Mouse (Mus musculus): ENCODE results near the gene Zbtb16. TPM values are rescaled to one million over a fixed set of nuclear protein-coding genes. Genes with fewer than 3 reads are reported as not detected.

Zbtb16 gene
- polyA plus RNA-seq, 1 experiment from 2014 or later = 2.1 TPM

DNA sequence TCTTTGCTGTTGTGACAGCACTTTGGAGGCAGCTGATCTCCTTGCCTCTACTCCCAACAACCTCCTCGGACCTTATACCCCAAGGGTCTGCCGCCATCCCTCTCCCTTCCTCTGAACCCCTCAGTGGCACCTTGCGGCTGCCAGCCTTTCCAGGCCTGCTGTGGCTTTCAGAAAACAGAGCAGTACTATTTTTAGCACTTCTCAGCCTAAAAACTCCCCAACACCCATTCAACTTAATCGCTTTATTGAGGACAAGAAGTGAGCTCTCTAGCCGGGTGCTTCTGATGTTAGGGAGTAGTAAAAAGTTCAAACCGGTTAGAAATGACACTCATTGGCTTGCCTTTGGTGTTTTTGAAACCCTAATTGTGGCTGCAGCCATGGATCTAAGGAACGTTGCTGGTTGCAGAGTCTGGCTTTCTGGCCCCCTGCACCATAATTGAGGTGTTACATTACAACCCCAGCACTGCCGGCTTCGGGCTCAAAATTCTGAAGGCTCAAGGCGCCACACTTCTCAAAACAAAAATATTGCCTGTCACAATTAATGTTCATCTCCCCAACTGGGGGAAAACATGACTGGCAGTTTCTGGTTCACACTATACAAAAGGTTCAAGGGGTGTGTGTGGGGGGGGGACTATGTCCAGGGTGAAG is 107.8 kb downstream of the Zbtb16 start:
- no peak for ATAC-seq (replicated peaks; ENCODE audit: low FRiP score)
- WGBS = 17% methylated on average over 10 of the region's 10 CpGs

GRCm38 (mm10) chr9:48726341-48726740 is 109.7 kb downstream of the Zbtb16 start:
- 86% methylated on average over 8 of the region's 8 CpGs for WGBS
- Histone ChIP-seq H3K9me3 (replicated peaks) (no peaks in the 10 kb centered on the region), H3K4me1 (peaks cover 31% of the 10 kb centered on the region), H3K36me3 (no peaks in the 10 kb centered on the region), H3K4me2 (no peak overlapping the region), H3K27ac (no peak overlapping the region), H3K9ac (no peak overlapping the region), H3K27me3 (peaks cover 61% of the 10 kb centered on the region), H3K4me3 (replicated peaks) (no peak overlapping the region)
- no peak for ATAC-seq (replicated peaks; ENCODE audit: low FRiP score)

More for the DNA sequence above, 107.8 kb downstream of the Zbtb16 start:
- no peak overlapping the region for H3K9ac ChIP-seq
- H3K4me3 ChIP-seq (replicated peaks) = no peak overlapping the region
- no peak overlapping the region for H3K27ac ChIP-seq
- H3K4me2 ChIP-seq = no peak overlapping the region
- H3K4me1 ChIP-seq = peaks cover 33% of the 10 kb centered on the region
- peaks cover 73% of the 10 kb centered on the region for H3K27me3 ChIP-seq
- no peaks in the 10 kb centered on the region for H3K36me3 ChIP-seq
- no peaks in the 10 kb centered on the region for H3K9me3 ChIP-seq (replicated peaks)

- no peak overlapping the region for H3K27ac ChIP-seq
- H3K36me3 ChIP-seq = no peaks in the 10 kb centered on the region
- H3K9ac ChIP-seq = no peak overlapping the region
- peaks cover 31% of the 10 kb centered on the region for H3K4me1 ChIP-seq
- no peak overlapping the region for H3K4me2 ChIP-seq
- H3K9me3 ChIP-seq (replicated peaks) = no peaks in the 10 kb centered on the region
- no peak for ATAC-seq (replicated peaks; ENCODE audit: low FRiP score)
- peaks cover 61% of the 10 kb centered on the region for H3K27me3 ChIP-seq
- no peak overlapping the region for H3K4me3 ChIP-seq (replicated peaks)
- WGBS = 74% methylated on average over 4 of the region's 4 CpGs
Measured at GRCm38 (mm10) chr9:48725918-48726317, 110.1 kb downstream of the Zbtb16 start.

GRCm38 (mm10) chr9:48725161-48725560 is 110.9 kb downstream of the Zbtb16 start:
- H3K4me2 ChIP-seq = no peak overlapping the region
- H3K4me1 ChIP-seq = peaks cover 31% of the 10 kb centered on the region
- ATAC-seq (replicated peaks; ENCODE audit: low FRiP score) = no peak
- peaks cover 61% of the 10 kb centered on the region for H3K27me3 ChIP-seq
- H3K27ac ChIP-seq = no peak overlapping the region
- H3K36me3 ChIP-seq = no peaks in the 10 kb centered on the region
- no peak overlapping the region for H3K9ac ChIP-seq
- 89% methylated on average over 6 of the region's 6 CpGs for WGBS
- H3K9me3 ChIP-seq (replicated peaks) = no peaks in the 10 kb centered on the region
- no peak overlapping the region for H3K4me3 ChIP-seq (replicated peaks)

DNA sequence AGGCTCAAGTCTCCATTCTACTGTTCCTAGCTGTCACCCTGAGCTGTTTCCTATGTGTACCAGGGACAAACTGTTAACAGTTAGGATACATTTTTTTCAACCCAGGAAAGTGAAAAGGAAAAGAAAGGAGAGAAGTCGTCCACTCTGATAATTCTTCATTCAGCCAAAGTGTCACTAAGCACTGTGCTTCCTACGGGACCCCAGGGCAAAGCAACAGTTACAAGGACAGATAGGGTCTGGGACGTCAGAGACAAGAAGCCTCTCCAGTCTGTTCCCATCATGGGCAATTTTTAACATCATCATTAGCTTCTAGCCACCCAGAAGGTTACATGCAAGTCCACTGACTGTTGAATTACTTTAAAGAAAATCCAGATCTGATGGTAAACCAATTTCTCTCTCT is 111.3 kb downstream of the Zbtb16 start:
- Histone ChIP-seq H3K9me3 (replicated peaks) (no peaks in the 10 kb centered on the region), H3K9ac (no peak overlapping the region), H3K27ac (no peak overlapping the region), H3K4me3 (replicated peaks) (no peak overlapping the region), H3K4me1 (peaks cover 27% of the 10 kb centered on the region), H3K4me2 (no peak overlapping the region), H3K36me3 (no peaks in the 10 kb centered on the region), H3K27me3 (peaks cover 61% of the 10 kb centered on the region)
- no peak for ATAC-seq (replicated peaks; ENCODE audit: low FRiP score)
- 65% methylated on average over 3 of the region's 3 CpGs for WGBS

DNA sequence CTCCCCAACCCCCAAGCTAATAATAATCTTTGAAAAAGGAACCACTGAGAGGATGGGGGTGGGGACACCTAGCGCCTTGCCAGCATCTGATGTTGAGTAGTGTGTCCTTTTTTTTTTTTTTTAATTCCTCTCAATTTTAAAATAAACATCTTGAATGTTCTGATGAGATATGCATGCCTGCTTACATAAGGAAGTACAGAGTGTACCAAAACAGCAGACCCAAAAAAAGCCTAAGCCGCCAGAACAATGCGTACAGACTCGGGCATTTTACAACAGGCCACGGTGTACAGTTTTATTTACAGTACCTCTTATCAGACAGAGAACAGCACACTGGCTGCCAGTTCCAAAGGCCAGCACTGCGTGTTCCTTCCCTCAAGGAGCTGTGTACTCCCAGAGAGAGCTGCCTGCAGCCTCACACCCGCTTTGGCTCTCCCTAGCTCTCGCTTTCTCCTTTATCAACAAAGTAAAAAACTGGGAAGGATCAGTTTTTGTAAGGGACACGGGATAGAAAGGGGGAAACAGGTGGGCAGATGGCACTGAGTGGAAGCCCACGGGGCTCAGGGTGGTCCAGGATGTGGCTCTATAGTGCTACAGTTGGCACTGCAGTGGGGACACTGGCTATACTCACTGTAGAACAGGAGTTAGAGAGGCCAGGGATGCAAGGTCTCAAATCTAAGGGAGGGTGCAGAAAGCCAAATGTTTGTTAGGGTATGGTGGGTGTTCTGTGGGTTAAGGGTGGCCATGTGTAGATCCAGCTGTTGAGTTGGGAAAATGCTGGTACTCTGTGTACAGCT is 112.3 kb downstream of the Zbtb16 start:
- Histone ChIP-seq H3K4me3 (replicated peaks) (no peak overlapping the region), H3K36me3 (no peaks in the 10 kb centered on the region), H3K27ac (no peak overlapping the region), H3K27me3 (peaks cover 60% of the 10 kb centered on the region), H3K9me3 (replicated peaks) (no peaks in the 10 kb centered on the region), H3K4me1 (peaks cover 17% of the 10 kb centered on the region), H3K9ac (no peak overlapping the region), H3K4me2 (no peak overlapping the region)
- WGBS = 45% methylated on average over 10 of the region's 10 CpGs
- no peak for ATAC-seq (replicated peaks; ENCODE audit: low FRiP score)

DNA sequence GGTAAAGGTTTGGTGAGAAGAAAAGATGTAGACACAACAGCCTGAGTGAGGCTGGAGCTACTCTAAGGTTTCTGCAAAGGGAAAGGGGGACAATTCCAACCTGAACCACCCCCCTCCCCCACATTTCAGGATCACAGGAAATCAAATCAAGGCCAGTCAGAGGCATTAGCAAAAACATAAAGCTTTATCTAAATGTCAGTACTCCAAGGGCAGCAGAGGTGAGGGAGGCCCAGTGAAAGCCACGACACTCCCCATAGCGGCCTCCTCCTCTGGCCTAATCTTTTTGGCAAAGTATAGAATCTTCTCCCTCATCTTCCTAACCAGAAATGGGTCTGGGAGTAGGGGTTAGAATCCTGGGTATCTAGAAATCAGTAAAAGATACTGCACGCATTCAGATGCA is 113.0 kb downstream of the Zbtb16 start:
- Histone ChIP-seq H3K4me1 (peaks cover 10% of the 10 kb centered on the region), H3K4me2 (no peak overlapping the region), H3K27ac (no peak overlapping the region), H3K9me3 (replicated peaks) (no peaks in the 10 kb centered on the region), H3K9ac (no peak overlapping the region), H3K4me3 (replicated peaks) (no peak overlapping the region), H3K27me3 (peaks cover 54% of the 10 kb centered on the region), H3K36me3 (no peaks in the 10 kb centered on the region)
- ATAC-seq (replicated peaks; ENCODE audit: low FRiP score) = no peak
- 57% methylated on average over 3 of the region's 3 CpGs for WGBS

DNA sequence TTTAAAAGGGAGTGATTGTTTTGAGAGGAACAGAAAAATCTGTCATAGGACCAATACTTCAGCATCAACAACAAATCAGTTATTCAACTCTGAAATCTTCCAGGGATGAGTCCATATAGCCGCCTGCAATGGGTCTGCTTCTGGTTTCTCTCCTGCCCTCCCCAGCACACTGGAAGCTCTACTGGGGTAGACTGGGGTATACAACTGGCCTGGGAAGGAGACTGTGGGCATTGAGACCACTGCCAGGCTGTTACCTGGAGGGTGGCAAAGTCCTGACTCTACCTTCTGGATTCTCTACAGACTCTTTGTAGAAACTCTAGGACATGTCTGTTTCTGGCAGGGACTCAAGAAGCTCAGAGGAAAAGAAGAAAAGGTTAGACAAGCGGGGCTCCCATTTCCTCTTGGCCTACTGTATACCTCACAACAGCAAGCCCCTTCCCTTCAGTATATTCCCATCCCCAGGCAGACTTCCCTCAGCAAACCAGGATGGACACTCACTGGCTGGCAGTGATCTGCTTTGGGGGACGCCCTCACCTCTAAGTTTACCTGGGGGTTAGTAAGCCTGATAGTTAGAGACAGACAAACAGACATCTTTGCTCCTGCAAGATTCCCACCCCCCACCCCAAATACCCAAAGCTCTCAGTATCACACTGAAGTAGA is 113.6 kb downstream of the Zbtb16 start:
- Histone ChIP-seq H3K4me2 (no peak overlapping the region), H3K27ac (no peak overlapping the region), H3K27me3 (peaks cover 48% of the 10 kb centered on the region), H3K9me3 (replicated peaks) (no peaks in the 10 kb centered on the region), H3K9ac (no peak overlapping the region), H3K4me3 (replicated peaks) (no peak overlapping the region), H3K36me3 (no peaks in the 10 kb centered on the region), H3K4me1 (0 out of 2 replicates have a peak, but pooled peaks cover 8% of the 10 kb centered on the region)
- WGBS = 86% methylated on average over 3 of the region's 3 CpGs
- no peak for ATAC-seq (replicated peaks; ENCODE audit: low FRiP score)

- H3K9ac ChIP-seq = no peak overlapping the region
- peaks cover 45% of the 10 kb centered on the region for H3K27me3 ChIP-seq
- no peak for ATAC-seq (replicated peaks; ENCODE audit: low FRiP score)
- H3K27ac ChIP-seq = no peak overlapping the region
- H3K9me3 ChIP-seq (replicated peaks) = no peaks in the 10 kb centered on the region
- H3K4me1 ChIP-seq = 0 out of 2 replicates have a peak, but pooled peaks cover 8% of the 10 kb centered on the region
- H3K4me3 ChIP-seq (replicated peaks) = no peak overlapping the region
- H3K36me3 ChIP-seq = no peaks in the 10 kb centered on the region
- WGBS = 87% methylated on average over 6 of the region's 6 CpGs
- no peak overlapping the region for H3K4me2 ChIP-seq
Measured at GRCm38 (mm10) chr9:48721655-48722054, 114.4 kb downstream of the Zbtb16 start.

- H3K27ac ChIP-seq = no peak overlapping the region
- no peaks in the 10 kb centered on the region for H3K36me3 ChIP-seq
- H3K9ac ChIP-seq = no peak overlapping the region
- 57% methylated on average over 3 of the region's 3 CpGs for WGBS
- no peaks in the 10 kb centered on the region for H3K9me3 ChIP-seq (replicated peaks)
- H3K4me2 ChIP-seq = no peak overlapping the region
- no peak overlapping the region for H3K4me3 ChIP-seq (replicated peaks)
- 0 out of 2 replicates have a peak, but pooled peaks cover 8% of the 10 kb centered on the region for H3K4me1 ChIP-seq
- H3K27me3 ChIP-seq = peaks cover 42% of the 10 kb centered on the region
- no peak for ATAC-seq (replicated peaks; ENCODE audit: low FRiP score)
Measured at GRCm38 (mm10) chr9:48721172-48721571, 114.8 kb downstream of the Zbtb16 start.

DNA sequence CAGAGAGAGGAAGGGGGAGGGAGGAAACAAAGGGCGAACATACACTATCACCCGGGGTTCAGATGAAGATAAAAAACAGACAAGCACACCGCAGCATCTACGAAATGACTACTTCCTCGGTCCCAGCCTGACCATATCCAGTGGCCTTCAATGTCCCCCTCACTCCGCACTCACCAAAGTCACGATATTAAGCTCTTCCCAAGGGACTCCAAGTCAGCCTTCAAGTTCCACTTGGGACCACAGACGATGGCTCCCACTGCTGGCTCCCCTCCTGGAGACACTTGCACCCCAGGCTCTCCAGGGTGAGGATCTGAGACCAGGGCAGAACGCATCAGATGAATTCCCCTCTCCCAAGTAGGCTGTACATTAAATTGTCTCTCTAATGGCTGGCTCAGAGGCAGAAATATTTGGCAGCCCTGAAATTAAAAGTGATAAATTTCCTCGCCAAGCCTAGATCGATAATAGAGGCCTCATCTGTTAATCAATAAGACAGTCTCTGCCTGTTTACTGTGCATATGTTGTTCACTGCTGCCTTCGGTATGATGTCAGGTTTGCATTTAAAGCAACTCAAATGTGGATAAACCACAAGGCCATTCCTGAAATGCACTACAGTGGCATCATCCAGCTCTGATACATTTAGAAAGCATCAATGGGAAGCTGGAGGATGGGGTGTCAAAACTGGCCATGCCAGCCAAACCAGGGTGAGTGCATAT is 115.6 kb downstream of the Zbtb16 start:
- H3K9ac ChIP-seq = no peak overlapping the region
- no peak overlapping the region for H3K4me2 ChIP-seq
- no peaks in the 10 kb centered on the region for H3K36me3 ChIP-seq
- H3K27ac ChIP-seq = no peak overlapping the region
- H3K4me1 ChIP-seq = 0 out of 2 replicates have a peak, but pooled peaks cover 8% of the 10 kb centered on the region
- H3K9me3 ChIP-seq (replicated peaks) = no peaks in the 10 kb centered on the region
- no peak for ATAC-seq (replicated peaks; ENCODE audit: low FRiP score)
- 85% methylated on average over 12 of the region's 12 CpGs for WGBS
- no peak overlapping the region for H3K4me3 ChIP-seq (replicated peaks)
- peaks cover 34% of the 10 kb centered on the region for H3K27me3 ChIP-seq
